Mouse (Mus musculus) pancreas, adult 10 weeks (tissue): ENCODE results near the gene Pdlim1. TPM values are rescaled to one million over a fixed set of nuclear protein-coding genes. Genes with fewer than 3 reads are reported as not detected.

Experiments
- polyA plus RNA-seq: library from polyadenylated mRNA; stranded (reverse); fragments of 350-450 nt; fragmentation: Illumina TruSeq; extraction: RNeasy Lipid Tissue Mini Kit (QIAGEN cat#74804); gene quantifications from one replicate; pipeline ENCODE4 v1.2.3, GENCODE M21; 2015; ENCODE audit warnings: low read depth, low replicate concordance; ENCODE audit not compliant: insufficient read depth

Gene Pdlim1
- 16.5 TPM for polyA plus RNA-seq

GRCm38 (mm10) chr19:40271308-40271892 is at the start of gene Pdlim1:
Gene Pdlim1 (minus strand): TSS chr19:40271842.

DNA sequence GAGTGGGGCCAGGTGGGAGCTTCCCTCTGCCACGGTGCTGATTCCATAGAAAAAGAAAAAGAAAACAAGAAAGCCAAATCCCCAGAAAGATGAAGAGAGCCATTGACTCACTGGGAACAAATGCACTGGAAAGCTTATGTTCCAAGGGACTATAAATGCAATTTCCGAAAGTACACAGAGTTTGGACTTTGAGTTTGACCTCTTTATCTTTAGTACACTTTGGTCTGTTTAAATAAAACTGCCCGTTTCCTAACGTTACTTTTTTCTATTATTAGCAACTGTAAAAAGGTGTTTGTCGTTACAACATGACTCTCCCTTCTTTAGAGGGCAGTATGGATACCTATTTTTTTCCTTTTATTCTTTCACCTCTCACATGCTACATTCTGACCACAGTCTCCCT is 84.5 kb downstream of the Pdlim1 start, which contains the start of gene Cyp2c70:
TSS of gene Cyp2c70 (minus strand) at position 174 of the 400 bp plus-strand sequence.

Other genes with a start within 250 kb of the Pdlim1 start
- gene Cyp2c54, start 198.0 kb downstream of the Pdlim1 start, polyA plus RNA-seq: not detected
- gene Cyp2c50, start 182.2 kb downstream of the Pdlim1 start, polyA plus RNA-seq: not detected
- gene Cyp2c70, start 84.5 kb downstream of the Pdlim1 start, polyA plus RNA-seq: not detected
- 11.2 TPM for gene Sorbs1, start 241.9 kb upstream of the Pdlim1 start, polyA plus RNA-seq